In the genomic region with DNA sequence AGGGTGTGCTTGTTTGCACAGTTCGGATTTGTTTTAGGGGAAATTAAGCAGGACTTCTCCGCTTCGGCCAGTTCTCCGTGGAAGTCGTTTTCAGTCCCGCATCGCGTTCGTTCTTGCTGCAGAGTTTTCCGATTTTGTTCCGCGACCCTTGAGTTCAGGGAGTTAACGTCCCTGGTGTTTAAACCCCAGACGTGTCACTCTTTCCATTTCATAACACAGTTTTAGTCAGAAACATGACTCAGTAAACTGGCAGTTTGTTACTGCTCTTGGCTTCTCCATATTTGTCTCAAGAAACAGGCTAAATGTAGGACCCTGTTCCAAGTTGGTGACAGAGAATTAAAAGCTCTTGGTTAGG, we compare ENCODE assay signal across 8 mouse cellular contexts. TPM values are rescaled to one million over a fixed set of nuclear protein-coding genes. Genes with fewer than 3 reads are reported as not detected.
A peak's percentile ranks its signal among the peaks of the same experiment; 100 is the strongest.
DNase-seq lines count a peak whose midpoint lies in the region; ATAC-seq and TF ChIP-seq lines count a peak whose summit lies in the region.

No protein-coding gene starts in this region.

- no peaks in the 10 kb centered on the region for H3K36me3 ChIP-seq in heart, embryonic 13.5 days
- H3K36me3 ChIP-seq in MEL (ENCODE audit: control insufficient read depth in 1 of 2, insufficient read depth in 2 of 2, low read length in 2 of 2): peaks cover 0 to 26% of the 10 kb centered on the region in 2 experiments; a peak in 2 of 4 replicates
- H3K36me3 ChIP-seq in liver, postnatal 0 days (replicated peaks; ENCODE audit: insufficient read depth, low read length): no peaks in the 10 kb centered on the region; the same call in 1 of the 2 replicates

- H3K4me1 ChIP-seq in heart, embryonic 13.5 days: peaks cover 23% of the 10 kb centered on the region
- peaks cover 7 to 35% of the 10 kb centered on the region in 2 experiments for H3K4me1 ChIP-seq in MEL (ENCODE audit: control insufficient read depth in 1 of 2, insufficient read depth in 2 of 2, low read length in 2 of 2)
- peaks cover 32% of the 10 kb centered on the region for H3K4me1 ChIP-seq in liver, postnatal 0 days (ENCODE audit: insufficient read depth)

- TF ChIP-seq EP300 in MEL (IDR thresholded peaks at IDR 0.05; ENCODE audit: low read depth in 1 of 2, low read length in 2 of 2): peak in 1 of 2 experiments; percentile 19; a peak in 1 of 4 replicates
- no peak for TF ChIP-seq EP300 in liver, postnatal 0 days (IDR thresholded peaks at IDR 0.05; ENCODE audit: low read depth)

- TF ChIP-seq CTCF in MEL (IDR thresholded peaks at IDR 0.05 in 2 of 3, conservative IDR thresholded peaks at IDR 0.05 in 1 of 3; ENCODE audit: control insufficient read depth in 1 of 3, insufficient read depth in 1 of 3, low read depth in 2 of 3, low read length in 3 of 3, poor library complexity in 1 of 3, severe bottlenecking in 1 of 3): no peak
- TF ChIP-seq CTCF in liver, postnatal 0 days (IDR thresholded peaks at IDR 0.05; ENCODE audit: low read depth): no peak

- H3K4me3 ChIP-seq in heart, embryonic 13.5 days: peak overlapping the region; percentile 73
- H3K4me3 ChIP-seq in MEL (ENCODE audit: control insufficient read depth in 1 of 2, insufficient read depth in 1 of 2, low read depth in 2 of 2, low read length in 2 of 2): peak overlapping the region; percentile 90 to 96
- peak overlapping the region; percentile 98 for H3K4me3 ChIP-seq in liver, postnatal 0 days (ENCODE audit: low read depth, low read length)

- no peak for ATAC-seq in heart, embryonic 13.5 days (ENCODE audit: extremely low read depth, insufficient number of reproducible peaks, low FRiP score, low TSS enrichment)
- peak; percentile 23 for ATAC-seq in granulocyte monocyte progenitor cell, adult 5-6 weeks (replicated peaks; ENCODE audit: poor library complexity, severe bottlenecking)
- ATAC-seq in liver, postnatal 0 days: peak; percentile 7

- no peaks in the 10 kb centered on the region for H3K27me3 ChIP-seq in heart, embryonic 13.5 days (replicated peaks)
- H3K27me3 ChIP-seq in MEL (ENCODE audit: control insufficient read depth in 1 of 2, insufficient read depth in 2 of 2, low read length in 2 of 2): no peaks in the 10 kb centered on the region
- no peaks in the 10 kb centered on the region for H3K27me3 ChIP-seq in liver, postnatal 0 days (ENCODE audit: insufficient read depth, low read length)

- WGBS in heart, embryonic 13.5 days: under 1% methylated on average over 14 of the region's 14 CpGs
- WGBS in liver, postnatal 0 days (ENCODE audit: insufficient replicate concordance): under 1% methylated on average over 14 of the region's 14 CpGs

- H3K9ac ChIP-seq in heart, embryonic 13.5 days: peak overlapping the region; percentile 92
- peak overlapping the region; percentile 99 for H3K9ac ChIP-seq in MEL (ENCODE audit: control insufficient read depth, low read depth, low read length, poor library complexity, severe bottlenecking)
- peak overlapping the region; percentile 98 for H3K9ac ChIP-seq in liver, postnatal 0 days (replicated peaks)

- H3K9me3 ChIP-seq in heart, embryonic 13.5 days: no peaks in the 10 kb centered on the region
- H3K9me3 ChIP-seq in MEL (replicated peaks; ENCODE audit: insufficient read depth, low read length): no peaks in the 10 kb centered on the region
- no peaks in the 10 kb centered on the region for H3K9me3 ChIP-seq in liver, postnatal 0 days (ENCODE audit: low read length)

- H3K4me2 ChIP-seq in heart, embryonic 13.5 days: peak overlapping the region; percentile 74
- peak overlapping the region; percentile 94 for H3K4me2 ChIP-seq in liver, postnatal 0 days (ENCODE audit: low read depth, low read length)

- no peak for TF ChIP-seq POLR2A in MEL (IDR thresholded peaks at IDR 0.05; ENCODE audit: control insufficient read depth in 1 of 2, insufficient read depth in 1 of 2, low read depth in 1 of 2, low read length in 2 of 2, poor library complexity in 1 of 2)

- peaks cover 30% of the 10 kb centered on the region for H3K79me2 ChIP-seq in MEL (ENCODE audit: control insufficient read depth, insufficient read depth, low read length, poor library complexity)

- no peak for DNase-seq in heart, postnatal 4 days
- peak; percentile 68 for DNase-seq in MEL (ENCODE audit: low read depth, low spot score)
- DNase-seq in liver, postnatal 0 days: no peak
- DNase-seq in urinary bladder, postnatal 36 days (ENCODE audit: low spot score in 2 of 2): no peak
- no peak for DNase-seq in spleen, adult 12 weeks (ENCODE audit: low spot score)
- no peak for DNase-seq in urinary bladder, postnatal 14 days (ENCODE audit: low spot score)

- TF ChIP-seq RAD21 in MEL (IDR thresholded peaks at IDR 0.05; ENCODE audit: low read depth, low read length): no peak

- peak overlapping the region; percentile 95 for H3K27ac ChIP-seq in heart, embryonic 13.5 days (replicated peaks)
- peak overlapping the region; percentile 63; the same call in 1 of the 2 replicates for H3K27ac ChIP-seq in MEL (ENCODE audit: control insufficient read depth, low read depth, low read length)
- H3K27ac ChIP-seq in liver, postnatal 0 days (ENCODE audit: low read depth): peak overlapping the region; percentile 98

TF ChIP-seq in MEL, 35 proteins besides CTCF, POLR2A, EP300 and RAD21:
- TF ChIP-seq MEF2A (IDR thresholded peaks at IDR 0.05; ENCODE audit: extremely low read depth, insufficient replicate concordance, low read depth, low read length, poor library complexity, severe bottlenecking) (no peak), MXI1 (IDR thresholded peaks at IDR 0.05; ENCODE audit: low read depth, low read length) (peak; percentile 15; the same call in 1 of the 2 replicates), SIN3A (IDR thresholded peaks at IDR 0.05; ENCODE audit: low read length) (peak; percentile 44; the same call in 1 of the 2 replicates), TBP (IDR thresholded peaks at IDR 0.05; ENCODE audit: low read depth, low read length) (0 out of 2 replicates have a peak, but pooled peaks have one; percentile 6), UBTF (IDR thresholded peaks at IDR 0.05; ENCODE audit: borderline replicate concordance, insufficient read depth, low read depth, low read length) (no peak)

RNA-seq across cellular contexts. Expression of a gene that starts 0.9 kb away (rescaled TPM):
- polyA plus RNA-seq in heart, embryonic 13.5 days (2015; fragmentation: Nextera tagmentation; extraction: Ambion mirVana): 14.2 and 17.0 TPM in 2 replicates
- 10 to 100 TPM; 28.8 to 31.4 TPM for total RNA-seq in heart, postnatal 4 days (2021)
- 26.0 and 29.4 TPM in 2 replicates for total RNA-seq in MEL (2012; rRNA removed)
- polyA plus RNA-seq in MEL (2012; ENCODE audit: insufficient read depth in 1 of 2, insufficient read length in 2 of 2, low read depth in 1 of 2, low replicate concordance in 2 of 2, missing spikeins in 1 of 2): 10 to 100 TPM; 23.7 to 44.8 TPM
- total RNA-seq in granulocyte monocyte progenitor cell, adult 5-6 weeks (2014; fragmentation: Nextera tagmentation): 46.9 and 65.2 TPM in 2 replicates
- 40.3 and 44.9 TPM in 2 replicates for total RNA-seq in granulocyte monocyte progenitor cell, adult 5-6 weeks (2017)
- 13.2 and 14.7 TPM in 2 replicates for polyA plus RNA-seq in liver, postnatal 0 days (2015; fragmentation: Nextera tagmentation; extraction: Ambion mirVana)

RNA-seq across cellular contexts. Expression of a gene that starts 13.5 kb away (rescaled TPM):
- polyA plus RNA-seq in heart, embryonic 13.5 days (2015; fragmentation: Nextera tagmentation; extraction: Ambion mirVana): 21.5 and 25.4 TPM in 2 replicates
- 1 to 10 TPM; 8.1 to 9.8 TPM for total RNA-seq in heart, postnatal 4 days (2021)
- 14.4 and 14.6 TPM in 2 replicates for total RNA-seq in MEL (2012; rRNA removed)
- polyA plus RNA-seq in MEL (2012; ENCODE audit: insufficient read depth in 1 of 2, insufficient read length in 2 of 2, low read depth in 1 of 2, low replicate concordance in 2 of 2, missing spikeins in 1 of 2): 100 to 1,000 TPM in 1 of 2 experiments, 10 to 100 TPM in 1; 15.3 to 414 TPM
- 17.4 and 24.6 TPM in 2 replicates for total RNA-seq in granulocyte monocyte progenitor cell, adult 5-6 weeks (2014; fragmentation: Nextera tagmentation)
- total RNA-seq in granulocyte monocyte progenitor cell, adult 5-6 weeks (2017): 26.8 and 30.5 TPM in 2 replicates
- polyA plus RNA-seq in liver, postnatal 0 days (2015; fragmentation: Nextera tagmentation; extraction: Ambion mirVana): 19.2 and 19.9 TPM in 2 replicates

RNA-seq across cellular contexts. Expression of a gene that starts 59.6 kb away (rescaled TPM):
- polyA plus RNA-seq in heart, embryonic 13.5 days (2015; fragmentation: Nextera tagmentation; extraction: Ambion mirVana): 4.1 and 5.4 TPM in 2 replicates
- total RNA-seq in heart, postnatal 4 days (2021): 10 to 100 TPM; 21.4 to 22.1 TPM
- total RNA-seq in MEL (2012; rRNA removed): 19.8 and 21.8 TPM in 2 replicates
- polyA plus RNA-seq in MEL (2012; ENCODE audit: insufficient read depth in 1 of 2, insufficient read length in 2 of 2, low read depth in 1 of 2, low replicate concordance in 2 of 2, missing spikeins in 1 of 2): 10 to 100 TPM in 1 of 2 experiments, not detected in 1; 27.9 TPM
- 19.8 and 28.0 TPM in 2 replicates for total RNA-seq in granulocyte monocyte progenitor cell, adult 5-6 weeks (2014; fragmentation: Nextera tagmentation)
- total RNA-seq in granulocyte monocyte progenitor cell, adult 5-6 weeks (2017): 23.7 and 27.2 TPM in 2 replicates
- 3.5 and 4.8 TPM in 2 replicates for polyA plus RNA-seq in liver, postnatal 0 days (2015; fragmentation: Nextera tagmentation; extraction: Ambion mirVana)
